In the genomic region with DNA sequence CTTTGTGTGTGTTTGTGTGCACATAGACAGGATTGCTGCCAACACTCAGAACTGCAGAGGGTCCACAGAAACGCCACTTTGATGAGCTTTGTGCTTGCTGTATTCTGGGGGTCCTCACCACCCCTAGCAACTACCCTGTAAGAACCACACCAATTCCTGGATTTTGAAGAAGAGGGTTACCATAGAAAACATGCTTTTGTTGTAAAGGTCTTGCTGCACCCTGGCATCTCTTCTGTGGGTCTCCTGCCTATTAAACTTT, we compare ENCODE assay signal across 12 mouse cellular contexts. TPM values are rescaled to one million over a fixed set of nuclear protein-coding genes. Genes with fewer than 3 reads are reported as not detected.
"Had no signal": no experiment of that assay in that cellular context is flagged by ENCODE, and none has a peak within 500 bp of the region (broad histone marks: within the 10 kb centered on the region; RNA-seq: fewer than 3 reads in every experiment).

No protein-coding gene starts in this region.

- DNase-seq: kidney, adult 2 months; kidney, postnatal 14 days; left cerebral cortex, postnatal 4 days; lung, adult 18-20 months; right cerebral cortex, adult 18-20 months; right cerebral cortex, postnatal 25 days; thymus, postnatal 4 days had no signal

- H3K4me2 ChIP-seq: kidney, embryonic 15.5 days; limb, embryonic 13.5 days had no signal

- H3K27ac ChIP-seq: kidney, embryonic 15.5 days; limb, embryonic 13.5 days; liver, embryonic 14.5 days had no signal

- H3K36me3 ChIP-seq: limb, embryonic 13.5 days had no signal

- H3K9me3 ChIP-seq: kidney, embryonic 15.5 days had no signal

- H3K4me3 ChIP-seq: kidney, embryonic 15.5 days; limb, embryonic 13.5 days; myocyte had no signal

- H3K9ac ChIP-seq: kidney, embryonic 15.5 days; limb, embryonic 13.5 days; liver, embryonic 14.5 days had no signal

RNA-seq across cellular contexts. Expression of a gene that starts 7.3 kb away (rescaled TPM):
- total RNA-seq: megakaryocyte-erythroid progenitor cell, adult 5-6 weeks had no signal
